Mouse (Mus musculus): ENCODE measurements around the gene Crybg1. TPM values are rescaled to one million over a fixed set of nuclear protein-coding genes. Genes with fewer than 3 reads are reported as not detected.

The Crybg1 gene
- polyA plus RNA-seq (2014; fragmentation: Nextera tagmentation; extraction: Ambion mirVana) = 0.43 and 0.54 TPM in 2 replicates

DNA sequence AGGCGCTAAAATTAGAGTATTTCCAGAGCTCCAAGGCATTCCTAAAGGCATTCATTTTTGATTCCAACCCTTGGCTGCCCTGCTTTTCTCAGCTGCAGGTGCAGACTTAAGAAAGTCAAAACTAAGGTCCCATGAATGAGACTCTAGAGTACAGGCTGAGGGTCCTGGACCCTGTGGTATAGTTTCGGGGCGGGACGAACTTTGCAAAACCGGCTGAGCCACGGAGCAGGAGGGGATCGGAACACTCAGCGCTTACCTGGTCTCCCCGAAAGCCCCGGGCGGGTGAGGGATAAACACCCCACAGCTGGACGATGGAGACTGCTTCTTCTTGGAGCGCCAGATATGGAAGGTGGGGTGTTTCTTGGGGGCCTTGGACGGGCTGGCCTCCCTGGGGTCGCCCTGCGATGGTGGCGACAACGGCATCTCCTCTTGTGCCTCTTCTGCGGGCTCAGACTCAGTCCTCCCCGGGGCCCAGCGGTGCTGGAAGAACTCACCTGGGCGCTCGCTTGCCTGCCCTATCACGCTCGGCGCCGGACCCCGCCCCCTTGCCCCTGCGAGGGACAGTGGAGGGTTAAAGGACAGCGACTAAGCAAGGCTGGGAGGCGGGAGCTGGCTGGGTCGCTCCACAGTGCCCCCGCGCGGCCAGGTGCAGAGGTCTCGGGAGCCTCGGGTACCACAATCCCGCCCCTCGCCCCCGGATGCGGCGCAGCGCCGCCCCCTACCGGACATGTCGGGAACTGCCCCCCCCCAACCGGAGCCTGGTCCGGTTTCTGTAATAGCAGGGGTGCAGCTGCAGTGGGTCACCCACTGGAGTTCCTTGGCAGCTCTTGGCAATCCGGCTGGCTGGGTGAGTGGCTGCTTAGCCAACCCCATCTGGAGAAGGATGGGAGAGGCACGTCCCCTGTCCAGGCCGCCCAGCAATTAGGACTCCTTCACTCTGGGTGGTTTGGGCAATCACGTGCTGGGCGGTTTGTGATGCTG lies at the start of gene Crybg1:
Crybg1 (minus strand) TSS at position 517 of the 981 bp plus-strand sequence.
- ATAC-seq (replicated peaks; ENCODE audit: low FRiP score, low TSS enrichment, low read depth) (peak; percentile 88), DNase-seq (ENCODE audit: low spot score) (peak; percentile 91)
- Histone ChIP-seq H3K27me3 (replicated peaks; ENCODE audit: control insufficient read depth, insufficient read depth, low read length) (no peaks in the 10 kb centered on the region), H3K4me1 (replicated peaks; ENCODE audit: control insufficient read depth, insufficient read depth, low read length) (no peaks in the 10 kb centered on the region), H3K4me2 (ENCODE audit: low read length) (peak within 1 kb of the TSS; percentile 79), H3K9ac (ENCODE audit: low read length) (no peak within 1 kb of the TSS), H3K36me3 (ENCODE audit: control insufficient read depth, insufficient read depth, low read length) (no peaks in the 10 kb centered on the region), H3K4me3 (ENCODE audit: low read depth, low read length) (peak within 1 kb of the TSS; percentile 38), H3K9me3 (ENCODE audit: control insufficient read depth, low read length) (no peaks in the 10 kb centered on the region), H3K27ac (ENCODE audit: low read depth) (no peak within 1 kb of the TSS)
- WGBS = 5% methylated on average over 53 of the region's 53 CpGs

DNA sequence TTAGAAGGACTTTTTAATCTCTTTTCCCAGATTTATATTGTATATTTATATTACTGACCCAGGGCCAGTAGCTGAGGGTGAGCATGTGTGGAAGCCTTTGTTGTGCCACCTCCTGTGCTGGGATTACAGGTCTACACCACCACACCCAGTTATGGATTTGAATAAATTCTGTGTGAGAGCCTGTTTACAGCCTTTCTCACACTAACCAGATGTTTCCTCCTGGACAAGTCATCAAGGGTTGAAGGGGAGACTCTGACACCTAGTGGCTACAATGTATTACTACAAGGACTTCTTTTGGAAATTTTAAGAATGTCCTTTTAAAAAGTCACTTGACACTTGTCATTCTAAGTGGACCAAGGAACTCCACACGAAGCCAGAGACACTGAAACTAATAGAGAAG lies 28.7 kb upstream of the Crybg1 start:
- Histone ChIP-seq H3K4me1 (replicated peaks; ENCODE audit: control insufficient read depth, insufficient read depth, low read length) (no peaks in the 10 kb centered on the region), H3K36me3 (ENCODE audit: control insufficient read depth, insufficient read depth, low read length) (no peaks in the 10 kb centered on the region), H3K27me3 (replicated peaks; ENCODE audit: control insufficient read depth, insufficient read depth, low read length) (no peaks in the 10 kb centered on the region), H3K4me3 (ENCODE audit: low read depth, low read length) (no peak overlapping the region), H3K4me2 (ENCODE audit: low read length) (no peak overlapping the region), H3K9ac (ENCODE audit: low read length) (no peak overlapping the region), H3K9me3 (ENCODE audit: control insufficient read depth, low read length) (no peaks in the 10 kb centered on the region), H3K27ac (ENCODE audit: low read depth) (no peak overlapping the region)
- 6% methylated on average over 1 of the region's 1 CpGs for WGBS
- ATAC-seq (replicated peaks; ENCODE audit: low FRiP score, low TSS enrichment, low read depth) (no peak), DNase-seq (ENCODE audit: low spot score) (peak; percentile 55)

- no peak overlapping the region for H3K4me3 ChIP-seq (ENCODE audit: low read depth, low read length)
- no peaks in the 10 kb centered on the region for H3K9me3 ChIP-seq (ENCODE audit: control insufficient read depth, low read length)
- H3K4me1 ChIP-seq (replicated peaks; ENCODE audit: control insufficient read depth, insufficient read depth, low read length) = no peaks in the 10 kb centered on the region
- H3K9ac ChIP-seq (ENCODE audit: low read length) = no peak overlapping the region
- ATAC-seq (replicated peaks; ENCODE audit: low FRiP score, low TSS enrichment, low read depth) (no peak), DNase-seq (ENCODE audit: low spot score) (no peak)
- H3K4me2 ChIP-seq (ENCODE audit: low read length) = no peak overlapping the region
- no peaks in the 10 kb centered on the region for H3K36me3 ChIP-seq (ENCODE audit: control insufficient read depth, insufficient read depth, low read length)
- H3K27ac ChIP-seq (ENCODE audit: low read depth) = no peak overlapping the region
- H3K27me3 ChIP-seq (replicated peaks; ENCODE audit: control insufficient read depth, insufficient read depth, low read length) = no peaks in the 10 kb centered on the region
Measured at GRCm38 (mm10) chr10:44176548-44176947, 27.9 kb upstream of the Crybg1 start.

- ATAC-seq (replicated peaks; ENCODE audit: low FRiP score, low TSS enrichment, low read depth) (no peak), DNase-seq (ENCODE audit: low spot score) (no peak)
- no peaks in the 10 kb centered on the region for H3K4me1 ChIP-seq (replicated peaks; ENCODE audit: control insufficient read depth, insufficient read depth, low read length)
- H3K9me3 ChIP-seq (ENCODE audit: control insufficient read depth, low read length) = no peaks in the 10 kb centered on the region
- H3K27me3 ChIP-seq (replicated peaks; ENCODE audit: control insufficient read depth, insufficient read depth, low read length) = no peaks in the 10 kb centered on the region
- no peak overlapping the region for H3K9ac ChIP-seq (ENCODE audit: low read length)
- no peak overlapping the region for H3K4me3 ChIP-seq (ENCODE audit: low read depth, low read length)
- no peak overlapping the region for H3K27ac ChIP-seq (ENCODE audit: low read depth)
- 87% methylated on average over 5 of the region's 5 CpGs for WGBS
- no peaks in the 10 kb centered on the region for H3K36me3 ChIP-seq (ENCODE audit: control insufficient read depth, insufficient read depth, low read length)
- H3K4me2 ChIP-seq (ENCODE audit: low read length) = no peak overlapping the region
Measured at GRCm38 (mm10) chr10:44176120-44176519, 27.5 kb upstream of the Crybg1 start.

- Histone ChIP-seq H3K9me3 (ENCODE audit: control insufficient read depth, low read length) (no peaks in the 10 kb centered on the region), H3K4me3 (ENCODE audit: low read depth, low read length) (no peak overlapping the region), H3K27ac (ENCODE audit: low read depth) (no peak overlapping the region), H3K4me2 (ENCODE audit: low read length) (no peak overlapping the region), H3K27me3 (replicated peaks; ENCODE audit: control insufficient read depth, insufficient read depth, low read length) (no peaks in the 10 kb centered on the region), H3K4me1 (replicated peaks; ENCODE audit: control insufficient read depth, insufficient read depth, low read length) (no peaks in the 10 kb centered on the region), H3K36me3 (ENCODE audit: control insufficient read depth, insufficient read depth, low read length) (no peaks in the 10 kb centered on the region), H3K9ac (ENCODE audit: low read length) (no peak overlapping the region)
- ATAC-seq (replicated peaks; ENCODE audit: low FRiP score, low TSS enrichment, low read depth) (no peak), DNase-seq (ENCODE audit: low spot score) (no peak)
- WGBS = 86% methylated on average over 12 of the region's 12 CpGs
Measured at GRCm38 (mm10) chr10:44170145-44170544, 21.5 kb upstream of the Crybg1 start.

DNA sequence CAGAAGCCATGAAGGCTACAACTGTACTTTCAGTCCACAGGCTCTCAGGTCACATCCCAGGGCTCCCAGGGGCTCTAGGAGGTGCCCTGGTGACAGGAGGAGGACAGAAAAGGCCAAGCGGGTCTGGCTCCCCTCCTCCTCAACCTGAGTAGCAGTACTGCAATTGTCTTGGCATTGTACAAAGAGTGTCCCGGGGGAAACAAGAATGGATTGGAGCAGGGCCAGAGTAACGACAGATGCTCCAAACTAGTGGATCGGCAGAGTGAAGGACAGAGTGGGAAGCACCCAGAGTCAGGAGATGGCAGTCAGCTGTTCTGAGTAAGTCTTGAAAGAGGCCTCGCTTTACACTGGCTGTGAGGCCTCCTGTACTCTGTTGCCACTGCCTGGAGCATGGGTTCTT lies 18.4 kb upstream of the Crybg1 start:
- 63% methylated on average over 5 of the region's 5 CpGs for WGBS
- no peaks in the 10 kb centered on the region for H3K4me1 ChIP-seq (replicated peaks; ENCODE audit: control insufficient read depth, insufficient read depth, low read length)
- H3K4me3 ChIP-seq (ENCODE audit: low read depth, low read length) = no peak overlapping the region
- no peak overlapping the region for H3K27ac ChIP-seq (ENCODE audit: low read depth)
- no peak overlapping the region for H3K4me2 ChIP-seq (ENCODE audit: low read length)
- H3K27me3 ChIP-seq (replicated peaks; ENCODE audit: control insufficient read depth, insufficient read depth, low read length) = no peaks in the 10 kb centered on the region
- H3K36me3 ChIP-seq (ENCODE audit: control insufficient read depth, insufficient read depth, low read length) = no peaks in the 10 kb centered on the region
- ATAC-seq (replicated peaks; ENCODE audit: low FRiP score, low TSS enrichment, low read depth) (no peak), DNase-seq (ENCODE audit: low spot score) (no peak)
- H3K9me3 ChIP-seq (ENCODE audit: control insufficient read depth, low read length) = no peaks in the 10 kb centered on the region
- no peak overlapping the region for H3K9ac ChIP-seq (ENCODE audit: low read length)

DNA sequence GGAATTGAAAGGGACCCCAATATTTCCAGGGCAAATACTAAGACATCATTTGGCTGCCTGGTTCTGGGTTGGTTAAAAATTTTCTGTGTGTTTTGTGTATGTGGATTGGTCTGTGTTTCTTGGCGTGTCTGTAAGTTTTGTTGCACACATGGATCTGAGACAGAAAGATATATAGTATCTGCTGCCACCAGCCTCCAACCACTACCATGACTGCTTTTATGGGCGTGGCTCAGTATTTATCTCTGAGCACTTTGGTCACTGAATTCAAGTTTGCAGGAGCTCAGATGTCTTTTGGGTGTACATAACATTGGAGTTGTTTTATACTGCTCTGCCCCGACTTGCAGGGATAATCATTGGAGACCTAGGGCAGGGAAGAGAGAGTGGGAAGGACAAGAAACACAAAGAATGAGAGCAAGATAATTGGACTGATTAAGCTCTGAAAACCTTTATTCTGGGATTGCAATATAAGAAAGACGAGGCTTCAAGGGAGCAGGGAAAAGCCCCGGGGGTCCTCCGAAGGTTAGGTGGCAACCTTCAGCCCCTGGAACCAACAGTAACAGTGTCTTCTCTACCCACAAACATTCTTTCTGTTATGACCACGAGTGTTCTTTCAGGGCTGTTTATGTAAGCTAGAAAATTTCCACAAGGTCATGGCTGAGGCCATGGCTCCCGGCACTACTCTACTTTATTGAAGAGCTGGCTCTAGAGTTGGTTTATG lies 15.8 kb upstream of the Crybg1 start:
- Histone ChIP-seq H3K4me2 (ENCODE audit: low read length) (no peak overlapping the region), H3K4me3 (ENCODE audit: low read depth, low read length) (no peak overlapping the region), H3K9me3 (ENCODE audit: control insufficient read depth, low read length) (no peaks in the 10 kb centered on the region), H3K27ac (ENCODE audit: low read depth) (no peak overlapping the region), H3K36me3 (ENCODE audit: control insufficient read depth, insufficient read depth, low read length) (no peaks in the 10 kb centered on the region), H3K9ac (ENCODE audit: low read length) (no peak overlapping the region), H3K4me1 (replicated peaks; ENCODE audit: control insufficient read depth, insufficient read depth, low read length) (no peaks in the 10 kb centered on the region), H3K27me3 (replicated peaks; ENCODE audit: control insufficient read depth, insufficient read depth, low read length) (no peaks in the 10 kb centered on the region)
- DNase-seq (ENCODE audit: low spot score) (peak; percentile 23), ATAC-seq (replicated peaks; ENCODE audit: low FRiP score, low TSS enrichment, low read depth) (no peak)
- 72% methylated on average over 8 of the region's 8 CpGs for WGBS

DNA sequence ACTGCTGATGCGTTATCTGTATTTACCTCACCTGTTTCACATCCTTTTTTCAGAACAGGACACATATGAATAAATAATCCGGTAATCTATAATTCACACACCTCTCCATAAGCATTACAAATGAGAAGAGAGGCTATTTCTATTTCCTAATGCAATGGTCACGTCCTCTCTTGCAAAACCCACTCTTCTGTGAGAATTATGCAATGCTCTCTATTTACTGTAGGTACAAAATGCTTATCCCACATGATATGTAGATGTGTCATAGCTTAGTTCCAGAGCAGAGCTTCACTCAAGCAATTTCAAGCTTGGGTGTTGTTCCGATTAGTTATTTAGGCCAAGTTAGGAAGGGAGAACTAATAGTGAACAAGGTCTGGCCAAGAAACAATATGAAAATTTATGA lies 14.4 kb upstream of the Crybg1 start:
- H3K9me3 ChIP-seq (ENCODE audit: control insufficient read depth, low read length) = no peaks in the 10 kb centered on the region
- H3K27ac ChIP-seq (ENCODE audit: low read depth) = no peak overlapping the region
- no peak overlapping the region for H3K4me3 ChIP-seq (ENCODE audit: low read depth, low read length)
- no peaks in the 10 kb centered on the region for H3K36me3 ChIP-seq (ENCODE audit: control insufficient read depth, insufficient read depth, low read length)
- ATAC-seq (replicated peaks; ENCODE audit: low FRiP score, low TSS enrichment, low read depth) = no peak
- no peaks in the 10 kb centered on the region for H3K27me3 ChIP-seq (replicated peaks; ENCODE audit: control insufficient read depth, insufficient read depth, low read length)
- no peak overlapping the region for H3K4me2 ChIP-seq (ENCODE audit: low read length)
- 86% methylated on average over 4 of the region's 4 CpGs for WGBS
- no peaks in the 10 kb centered on the region for H3K4me1 ChIP-seq (replicated peaks; ENCODE audit: control insufficient read depth, insufficient read depth, low read length)
- no peak overlapping the region for H3K9ac ChIP-seq (ENCODE audit: low read length)
- no peak for DNase-seq (ENCODE audit: low spot score)

All from intestine, embryonic 14.5 days (tissue).